Mouse (Mus musculus): ENCODE measurements around the gene Frmd3. TPM values are rescaled to one million over a fixed set of nuclear protein-coding genes. Genes with fewer than 3 reads are reported as not detected.
A peak's percentile ranks its signal among the peaks of the same experiment; 100 is the strongest.
"Not testable (repeated sequence)": the region's sequence is repeated elsewhere in the genome, so short reads cannot be mapped to it uniquely, and the experiment has no call there.

Frmd3 gene
- under 1 TPM; 0.10 to 0.17 TPM for total RNA-seq (2021)
- long read RNA-seq, experiment 1 = 0 reads
- long read RNA-seq, experiment 2, partial matches to known transcripts = 0 of 1 reads
- long read RNA-seq, experiment 2, other reads (novel, unspliced or antisense) = 1 of 1 reads

DNA sequence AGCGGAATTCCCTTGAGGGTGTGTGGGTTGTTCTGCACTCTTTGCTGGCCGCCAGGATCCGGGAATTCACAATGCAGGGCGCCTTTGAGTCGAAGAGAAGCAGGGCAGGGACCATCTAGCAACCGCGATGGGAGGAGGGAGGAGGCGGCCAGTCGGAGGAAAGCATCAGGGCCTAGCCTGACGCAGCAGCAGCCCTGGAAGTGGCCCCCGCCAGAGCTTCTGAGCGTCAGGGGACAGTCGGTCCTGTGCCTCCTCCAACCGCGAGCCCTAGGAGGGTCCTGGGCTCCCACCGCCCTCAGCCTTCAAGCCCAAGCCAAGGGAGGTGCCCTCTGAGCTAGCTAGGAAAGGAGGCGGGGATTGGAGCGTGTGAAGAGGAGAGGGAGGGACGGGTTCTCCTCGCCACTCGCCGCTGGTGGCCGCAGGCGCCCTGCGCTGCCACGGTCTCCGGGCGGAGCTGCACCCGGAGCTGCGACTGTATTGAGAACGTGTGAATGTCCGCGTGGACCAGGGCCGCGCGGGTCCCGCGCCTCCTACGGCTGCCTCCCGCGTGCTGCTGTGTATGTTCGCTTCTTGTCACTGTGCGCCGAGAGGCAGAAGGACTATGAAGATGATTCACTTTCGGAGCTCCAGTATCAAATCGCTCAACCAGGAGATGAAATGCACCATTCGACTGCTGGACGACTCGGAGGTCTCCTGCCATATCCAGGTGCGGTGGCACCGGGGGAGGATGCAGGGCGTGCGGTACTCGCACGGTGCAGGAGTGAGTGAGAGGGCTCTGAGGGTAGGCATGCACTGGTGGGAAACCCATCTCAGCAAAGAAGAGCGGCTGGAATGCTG is at the start of gene Frmd3:
TSS of gene Frmd3 (plus strand) at position 232 of the 837 bp plus-strand sequence.
- peak; percentile 16 to 19 for DNase-seq
- intact Hi-C loops (cut with DNase I) = no loop called here

DNA sequence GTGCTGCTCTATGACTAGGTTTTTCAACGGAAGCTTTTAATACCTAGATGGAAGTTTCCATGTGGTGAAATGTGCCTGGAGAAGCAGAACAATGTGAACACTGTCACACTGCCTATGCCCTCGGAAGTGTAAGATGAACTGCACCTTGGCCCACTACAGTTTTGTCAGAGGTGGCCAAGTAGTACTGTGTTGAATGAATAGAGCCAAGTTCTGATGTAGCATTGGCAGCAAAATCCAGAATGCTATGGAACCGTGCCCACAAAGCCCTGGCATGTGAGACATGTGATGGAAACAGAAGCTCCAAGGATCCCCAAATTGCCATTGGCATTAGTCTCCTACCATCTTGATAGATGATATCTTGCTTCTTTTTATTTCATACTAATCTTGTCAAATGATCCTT is 32.8 kb upstream of the Frmd3 start:
- DNase-seq = peak in 1 of 2 experiments; percentile 0
- intact Hi-C loops (cut with DNase I) = no loop called here

DNA sequence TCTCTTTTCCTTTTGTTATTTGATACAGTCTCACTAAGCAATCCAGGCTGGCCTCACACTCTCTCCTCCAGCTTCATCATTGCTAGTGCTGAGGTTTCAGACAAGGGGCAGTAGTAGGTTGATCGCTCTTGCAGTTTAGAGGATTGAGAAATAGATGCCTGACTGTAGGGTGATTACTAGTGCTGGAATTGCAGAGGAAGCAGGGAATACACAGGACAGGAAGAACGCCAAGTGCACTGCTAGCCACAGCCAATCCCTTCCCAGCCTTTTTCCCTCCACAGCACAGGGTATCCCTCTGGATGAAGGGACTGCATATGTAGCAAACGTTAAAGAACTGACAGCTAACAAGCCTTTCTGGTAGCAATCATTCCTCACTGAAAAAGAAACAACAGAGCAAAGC is 965 bp upstream of the Frmd3 start:
- DNase-seq = no peak
- intact Hi-C loops (cut with DNase I) = no loop called here

DNA sequence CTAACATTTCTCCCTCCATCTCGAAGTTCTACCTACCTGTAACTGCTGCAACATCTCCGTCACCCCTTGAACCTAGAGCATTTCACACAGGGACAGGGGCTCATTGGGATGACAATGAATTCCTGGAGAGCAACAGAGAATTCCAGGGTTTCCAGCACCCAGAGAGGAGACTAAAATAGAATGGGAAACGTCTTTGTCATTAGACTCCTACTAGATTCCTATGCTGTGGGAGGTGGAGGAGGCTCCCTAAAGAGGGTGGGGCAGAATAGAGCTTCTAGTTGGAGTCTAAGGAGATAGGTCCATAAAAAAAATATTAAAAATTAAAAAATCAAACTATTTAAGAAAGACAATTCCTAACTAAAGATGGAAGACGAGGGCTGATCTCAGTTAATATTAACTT is 542 bp upstream of the Frmd3 start:
- no peak for DNase-seq
- intact Hi-C loops (cut with DNase I) = no loop called here

DNA sequence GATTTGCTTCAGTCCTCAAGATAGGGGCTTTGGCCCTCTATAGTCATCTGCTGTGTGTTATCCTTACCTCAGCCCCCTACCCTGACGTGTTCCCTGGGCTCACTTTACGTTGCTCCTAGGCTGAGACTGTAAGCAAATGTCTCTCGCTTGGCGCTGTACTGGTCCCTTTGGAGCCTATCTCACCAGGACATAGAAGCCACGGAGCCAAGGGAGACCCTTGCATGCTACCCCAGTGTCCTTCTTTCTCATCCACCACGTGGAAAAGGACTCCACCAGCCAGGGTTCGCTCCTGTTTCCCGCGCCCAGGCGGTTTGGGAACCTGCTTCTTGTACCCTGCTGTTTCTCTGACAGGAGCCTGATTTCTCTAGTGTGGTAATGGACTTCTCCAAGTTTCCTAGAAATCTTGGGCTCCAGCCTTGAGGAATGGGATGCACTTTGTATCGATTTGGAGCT is 832 bp downstream of the Frmd3 start:
- intact Hi-C loops (cut with DNase I) = no loop called here
- no peak for DNase-seq

DNA sequence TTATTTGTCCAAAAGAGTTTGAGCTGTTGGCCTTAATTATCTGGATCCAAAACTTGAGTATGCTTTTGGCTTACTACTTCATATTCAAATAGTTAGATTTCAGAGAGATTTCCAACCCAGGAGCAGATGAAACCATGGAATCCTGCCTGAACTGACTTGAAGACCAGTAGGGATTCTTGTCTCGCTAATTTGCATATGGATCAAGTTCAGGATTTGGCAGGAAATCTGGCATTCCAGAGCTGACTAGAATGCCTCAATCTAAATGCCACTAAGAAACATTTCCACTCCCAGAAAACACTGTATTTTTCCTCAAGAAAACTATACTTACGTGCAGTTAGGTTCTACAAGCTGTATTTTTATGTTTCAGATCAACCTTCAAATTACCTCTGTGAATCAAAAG is 6.8 kb downstream of the Frmd3 start:
- intact Hi-C loops (cut with DNase I) = no loop called here
- no peak for DNase-seq

DNA sequence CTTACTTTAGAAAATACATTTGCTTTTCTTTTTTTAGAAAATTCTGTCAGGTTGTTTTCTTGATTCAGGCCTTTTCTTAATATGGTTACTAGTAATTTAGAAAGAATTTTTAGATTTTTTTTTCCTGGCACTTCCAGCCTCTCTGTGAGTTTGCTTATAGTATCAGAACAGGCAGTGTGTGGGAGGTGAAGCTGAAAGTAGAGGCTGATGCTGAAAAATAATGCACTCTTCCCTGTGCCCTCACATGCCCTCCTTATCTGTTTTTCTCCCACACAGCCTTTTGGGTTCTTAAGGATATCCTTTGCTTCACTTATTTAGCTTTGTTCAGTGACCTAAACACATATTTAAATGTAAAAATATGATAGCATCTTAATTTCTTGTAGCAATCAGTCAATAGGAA is 30.0 kb downstream of the Frmd3 start:
- no peak for DNase-seq

DNA sequence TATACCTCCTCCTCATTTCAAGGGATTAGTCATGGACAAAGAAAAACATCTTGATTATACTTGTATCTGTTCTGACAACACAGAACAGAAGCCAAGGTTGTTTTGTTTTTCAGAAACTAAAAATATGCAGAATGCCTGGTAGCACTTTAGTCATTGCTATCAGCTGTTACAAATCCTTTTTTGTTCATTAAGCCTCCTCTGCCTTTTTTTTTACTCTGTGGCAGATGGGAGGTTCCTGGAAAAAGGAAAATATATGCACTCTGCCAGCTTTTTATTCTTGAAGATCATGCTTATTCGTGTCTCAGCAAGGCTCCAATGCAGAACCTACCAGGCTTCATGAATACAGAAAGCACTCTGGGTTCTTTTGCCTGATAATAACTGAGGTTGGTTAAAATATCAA is 38.5 kb downstream of the Frmd3 start:
- intact Hi-C loops (cut with DNase I) = no loop called here
- no peak for DNase-seq

More for the DNA sequence above, 30.0 kb downstream of the Frmd3 start:
- intact Hi-C loops (cut with DNase I) = no loop called here

DNA sequence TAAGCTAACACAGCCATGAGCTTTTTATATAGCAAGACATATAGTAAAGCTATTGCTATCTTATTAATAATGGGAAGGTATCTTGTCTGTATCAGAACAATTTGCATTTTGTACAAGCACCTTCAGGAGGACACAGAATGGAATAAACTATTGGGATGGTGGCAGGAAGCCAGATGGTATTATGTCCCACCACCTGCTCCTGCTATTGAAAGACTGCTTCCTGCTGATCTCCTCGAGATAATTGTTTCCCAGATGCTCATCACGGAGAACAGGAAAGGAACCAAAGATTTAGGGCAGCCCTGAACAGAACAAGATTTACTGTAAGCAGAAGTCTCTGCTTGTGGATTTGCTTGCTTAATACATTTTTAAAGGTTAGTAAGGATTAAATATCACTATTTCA is 63.5 kb downstream of the Frmd3 start:
- intact Hi-C loops (cut with DNase I) = no loop called here
- DNase-seq = no peak

DNA sequence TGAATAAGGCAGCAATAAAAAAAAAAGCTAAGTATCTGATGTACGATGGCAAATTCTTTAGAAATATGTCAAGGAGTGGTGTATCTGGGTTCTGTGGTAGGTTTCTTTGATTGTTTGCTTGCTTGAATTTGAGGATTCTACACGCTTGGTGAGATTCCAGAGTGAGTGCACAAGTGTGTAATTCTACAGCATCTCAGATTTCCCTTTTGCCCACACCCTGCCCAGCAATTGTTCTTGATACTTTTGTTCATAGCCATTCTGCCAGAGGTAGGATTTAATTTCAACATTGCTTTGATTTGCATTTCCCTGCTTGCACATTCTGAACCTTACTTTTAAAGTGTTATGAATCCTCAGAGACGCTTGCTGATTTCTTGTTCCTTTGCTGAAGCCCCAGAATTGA is 97.6 kb downstream of the Frmd3 start:
- intact Hi-C loops (cut with DNase I) = no loop called here
- no peak for DNase-seq

DNA sequence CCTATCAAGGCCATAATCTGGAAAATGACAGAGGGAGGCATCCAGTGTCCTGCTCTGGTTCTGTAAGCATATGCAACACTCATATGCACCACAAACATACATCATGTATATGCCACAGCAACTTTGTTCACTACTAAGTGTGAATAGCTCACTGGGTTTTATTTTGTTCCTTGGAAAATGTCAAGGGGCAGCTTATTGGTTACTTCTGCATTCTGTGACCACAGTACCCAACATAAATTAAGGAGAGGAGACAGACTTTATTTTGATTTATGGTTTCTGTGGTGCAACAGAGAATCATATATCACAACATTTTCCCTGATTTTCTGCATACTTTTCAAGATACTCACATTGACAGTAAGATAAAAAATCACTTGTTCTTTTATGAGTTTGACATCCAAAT is 178.3 kb downstream of the Frmd3 start:
- intact Hi-C loops (cut with DNase I) = no loop called here
- DNase-seq = no peak

DNA sequence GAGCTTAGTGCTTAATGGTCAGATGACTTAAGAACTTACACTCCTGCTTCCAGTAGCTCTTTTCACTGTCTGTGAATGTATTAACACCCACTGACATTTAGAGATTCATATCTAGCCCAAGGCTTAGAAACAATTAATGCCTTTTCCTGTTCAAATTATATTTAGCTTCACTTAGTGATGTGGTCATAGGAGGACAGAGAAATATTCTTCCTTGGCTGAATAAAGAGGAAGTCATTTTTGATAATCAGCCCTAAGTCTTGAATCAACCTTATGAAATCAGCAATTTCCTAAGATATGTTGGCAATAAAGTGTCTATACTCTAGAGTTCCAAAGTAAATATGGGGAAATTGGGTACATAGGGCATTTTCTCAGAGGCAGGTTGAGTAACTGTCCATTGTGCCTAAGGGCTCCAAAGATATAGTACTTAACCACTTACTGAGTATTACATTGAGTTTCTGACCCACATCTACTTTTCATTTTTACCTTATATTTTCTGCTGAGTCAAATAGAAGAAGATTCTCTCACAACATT is 188.1 kb downstream of the Frmd3 start:
- intact Hi-C loops (cut with DNase I) = no loop called here
- DNase-seq = no peak

DNA sequence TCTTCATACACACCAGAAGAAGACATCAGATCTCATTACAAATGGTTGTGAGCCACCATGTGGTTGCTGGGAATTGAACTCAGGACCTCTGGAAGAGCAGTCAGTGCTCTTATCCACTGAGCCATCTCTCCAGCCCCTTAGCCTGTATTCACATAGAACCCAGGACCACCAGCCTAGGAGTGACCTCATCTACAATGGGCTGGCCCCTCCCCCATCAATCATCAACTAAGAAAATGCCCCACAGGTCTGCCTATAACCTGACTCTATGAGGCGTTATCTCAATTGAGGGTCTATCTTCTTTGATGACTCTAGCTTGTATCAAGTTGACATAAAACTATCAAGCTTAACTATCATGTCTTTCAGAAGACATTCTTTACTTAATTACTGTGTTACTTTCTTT is 208.5 kb downstream of the Frmd3 start:
- intact Hi-C loops (cut with DNase I); DNase-seq: not testable (repeated sequence)

DNA sequence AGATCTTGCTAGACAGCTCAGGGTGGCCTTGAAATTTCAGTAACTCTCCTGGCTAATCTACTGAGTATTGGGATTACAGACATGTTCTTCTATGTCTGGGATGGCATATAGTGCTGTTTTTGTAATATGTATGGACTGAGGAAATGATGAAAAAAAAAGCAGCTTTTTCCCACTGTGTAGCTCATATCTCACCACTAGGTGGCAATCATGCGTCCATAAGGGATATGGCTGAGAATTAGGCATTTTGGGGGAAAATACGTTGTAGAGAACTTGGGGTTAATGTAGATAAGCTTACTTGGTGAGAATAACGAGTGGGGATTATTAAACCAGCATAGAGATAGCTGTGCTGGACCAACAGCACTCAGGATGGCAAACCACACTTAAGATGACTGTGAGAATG is 209.1 kb downstream of the Frmd3 start:
- DNase-seq = peak in 1 of 2 experiments; percentile 14
- intact Hi-C loops (cut with DNase I) = no loop called here

DNA sequence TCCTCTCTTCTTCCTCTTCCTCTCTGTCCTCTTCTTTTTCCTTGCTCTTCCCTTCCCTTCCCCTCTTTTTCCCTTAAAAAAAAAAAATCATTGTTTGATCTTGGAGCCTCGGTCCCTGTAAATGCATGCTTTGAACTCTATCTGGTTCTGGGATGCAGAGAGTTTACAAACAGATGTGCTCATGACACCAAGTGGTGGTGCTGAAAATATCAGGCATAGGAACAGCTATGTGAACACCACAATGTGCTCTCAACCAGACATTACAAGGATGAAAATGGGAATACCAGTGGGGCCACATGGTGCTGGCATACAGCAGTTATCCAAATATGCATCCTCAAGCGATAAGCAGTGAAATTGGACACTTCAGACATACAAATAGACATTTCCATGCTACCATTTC is 211.0 kb downstream of the Frmd3 start:
- no peak for DNase-seq
- intact Hi-C loops (cut with DNase I) = no loop called here

DNA sequence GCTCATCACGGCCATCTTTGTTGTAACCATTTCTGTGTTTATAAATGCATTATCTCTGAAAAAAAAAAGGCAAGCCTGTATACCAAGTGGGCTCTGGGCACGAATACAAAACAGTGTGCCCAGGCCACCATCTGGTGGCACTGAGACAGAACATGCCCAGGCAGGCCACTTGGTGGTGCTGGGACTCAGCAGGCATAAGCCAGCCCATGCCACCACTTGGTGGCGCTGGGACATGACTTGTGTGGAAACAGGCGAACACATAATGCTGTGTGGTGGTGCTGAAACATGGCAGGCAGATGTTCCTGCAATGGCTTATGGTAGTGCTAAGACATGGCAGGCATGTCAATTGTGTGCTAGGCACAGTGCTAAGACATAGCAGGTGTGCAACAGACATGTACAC is 217.8 kb downstream of the Frmd3 start:
- DNase-seq = no peak
- intact Hi-C loops (cut with DNase I) = no loop called here

DNA sequence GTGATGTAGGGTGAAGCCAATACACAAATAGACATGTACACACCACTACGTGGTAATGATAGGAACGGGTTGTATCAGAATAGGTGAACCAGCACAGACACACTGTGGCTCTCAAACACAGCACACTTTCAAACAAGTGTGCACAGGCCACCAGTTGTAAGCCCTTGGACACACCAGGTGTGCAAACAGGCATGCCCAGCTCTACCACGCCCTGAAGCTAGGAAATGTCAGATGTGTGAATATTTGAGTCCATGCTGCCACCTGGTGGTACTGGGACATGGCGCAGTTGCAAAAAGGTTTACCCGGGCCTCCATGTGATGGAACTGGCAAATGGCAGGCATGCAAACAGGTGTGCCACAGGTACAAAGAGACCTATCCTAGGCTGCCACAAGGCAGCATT is 218.2 kb downstream of the Frmd3 start:
- peak; percentile 10 to 26 for DNase-seq
- intact Hi-C loops (cut with DNase I) = no loop called here

DNA sequence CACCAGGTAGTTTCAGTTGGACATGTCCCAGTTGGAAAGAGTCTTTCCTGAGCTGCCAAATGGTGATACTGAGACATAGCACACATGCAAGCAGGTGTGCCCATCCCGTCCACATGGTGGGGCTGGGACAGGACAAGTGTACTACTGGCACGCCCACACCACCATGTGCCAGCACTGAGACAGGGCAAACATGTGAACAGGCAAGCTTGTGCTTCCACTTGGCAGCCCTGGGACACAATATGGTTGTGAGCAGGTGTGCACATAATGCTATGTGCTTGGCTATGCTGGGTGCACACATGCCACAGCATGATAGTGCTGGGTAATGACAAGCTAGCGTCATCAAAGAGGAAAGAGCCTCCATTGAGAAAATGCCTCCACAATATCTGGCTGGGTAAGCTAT is 220.3 kb downstream of the Frmd3 start:
- intact Hi-C loops (cut with DNase I) = no loop called here
- no peak for DNase-seq

DNA sequence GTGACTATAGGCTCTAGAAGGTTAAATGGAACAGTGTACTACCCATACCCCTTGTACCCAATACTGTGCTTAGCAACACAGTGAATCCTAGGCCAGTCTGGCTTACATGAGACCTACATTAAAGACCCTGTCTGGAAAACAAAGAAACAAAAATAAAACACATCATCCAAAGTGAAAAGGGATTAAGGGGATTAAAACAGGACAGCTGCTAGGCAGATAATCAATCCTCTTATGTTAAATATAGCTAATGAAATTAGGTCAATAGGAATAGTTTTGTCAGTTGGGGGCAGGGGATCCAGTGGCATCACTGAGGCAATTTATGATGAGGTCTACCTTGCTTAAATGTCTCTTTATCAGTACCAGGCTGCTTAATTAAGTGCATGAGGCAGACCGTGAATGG is 228.9 kb downstream of the Frmd3 start, which contains the start of gene Kdm4c:
TSS of gene Kdm4c (plus strand) at position 322 of the 400 bp plus-strand sequence.
- intact Hi-C loops (cut with DNase I) = no loop called here
- DNase-seq = no peak
